Mouse (Mus musculus) kidney, adult 2 months (tissue): Measurements from ENCODE around the gene Raver1. TPM values are rescaled to one million over a fixed set of nuclear protein-coding genes. Genes with fewer than 3 reads are reported as not detected.

ENCODE experiments used
- DNase-seq: peaks from one replicate; pipeline ENCODE4 v3.0.0; 2021
- H3K27ac ChIP-seq: fragments of 200-500 bp; 2 replicates; pipeline ENCODE4 v1.5.1; 2012; ENCODE audit warnings: low read depth, low read length, control low read depth, inconsistent platforms; ENCODE audit not compliant: insufficient read depth
- H3K27me3 ChIP-seq: fragments of 200-500 bp; replicated peaks from 2 replicates; pipeline ENCODE4 v1.6.1; 2012; ENCODE audit warnings: mild to moderate bottlenecking, moderate library complexity, low read length, inconsistent platforms; ENCODE audit not compliant: control insufficient read depth, insufficient read depth
- H3K36me3 ChIP-seq: fragments of 200-500 bp; 2 replicates; pipeline ENCODE4 v1.6.1; 2012; ENCODE audit warnings: mild to moderate bottlenecking, moderate library complexity, low read length, inconsistent platforms; ENCODE audit not compliant: control insufficient read depth, insufficient read depth
- H3K4me1 ChIP-seq: fragments of 200-500 bp; 2 replicates; pipeline ENCODE4 v1.6.1; 2011; ENCODE audit warnings: low read length; ENCODE audit not compliant: control insufficient read depth, insufficient read depth
- H3K4me3 ChIP-seq: fragments of 200-500 bp; 2 replicates; pipeline ENCODE4 v1.5.1; 2011; ENCODE audit warnings: mild to moderate bottlenecking, low read depth, low read length, control low read depth; ENCODE audit not compliant: insufficient read depth
- CTCF ChIP-seq: fragments of 200-500 bp; conservative IDR thresholded peaks from 2 replicates; pipeline ENCODE4 v1.5.1; 2011; ENCODE audit warnings: low read depth, mild to moderate bottlenecking, control low read depth, low read length, moderate library complexity, mixed read lengths; ENCODE audit not compliant: insufficient read depth, insufficient read length
- POLR2A ChIP-seq: fragments of 200-500 bp; IDR thresholded peaks from one replicate; pipeline ENCODE4 v1.6.1; 2011; ENCODE audit warnings: low read depth, low read length, control low read depth
- WGBS: fragments of 180-500 bp; shearing (Covaris S2); methylation state at CpG from one replicate; pipeline ENCODE4 v1.1.7; 2018; 5-methylcytosine and 5-hydroxymethylcytosine counted together
- polyA plus RNA-seq: library from polyadenylated mRNA; depleted of rRNA; stranded (reverse); fragments of >200 nt; gene quantifications from 2 replicates; pipeline ENCODE4 v1.2.3, GENCODE M21; 2012

Raver1 gene
- polyA plus RNA-seq, 1 experiment: 45.8 TPM

DNA sequence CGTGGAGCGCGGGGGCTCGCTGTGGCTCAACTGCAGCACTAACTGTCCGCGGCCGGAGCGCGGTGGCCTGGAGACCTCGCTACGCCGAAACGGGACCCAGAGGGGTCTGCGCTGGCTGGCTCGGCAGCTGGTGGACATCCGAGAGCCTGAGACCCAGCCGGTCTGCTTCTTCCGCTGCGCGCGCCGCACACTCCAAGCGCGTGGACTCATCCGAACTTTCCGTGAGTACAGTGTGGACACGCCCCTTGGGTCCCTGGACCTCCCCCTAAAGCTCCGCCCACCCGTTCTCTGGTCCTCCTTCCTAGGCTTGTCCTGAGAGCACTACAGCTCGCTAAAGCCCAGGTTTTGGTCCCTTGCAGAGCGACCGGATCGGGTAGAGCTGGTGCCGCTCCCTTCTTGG is 58.7 kb downstream of the Raver1 start:
- WGBS: under 1% methylated on average over 34 of the region's 34 CpGs
- H3K36me3 ChIP-seq: no peaks in the 10 kb centered on the region
- H3K4me1 ChIP-seq: peaks cover 4% of the 10 kb centered on the region; the same call in 1 of the 2 replicates
- DNase-seq: peak; percentile 94
- H3K4me3 ChIP-seq: peak overlapping the region; percentile 61
- H3K27me3 ChIP-seq: no peaks in the 10 kb centered on the region; the same call in 1 of the 2 replicates
- no peak for TF ChIP-seq CTCF
- no peak for TF ChIP-seq POLR2A
- no peak overlapping the region for H3K27ac ChIP-seq

DNA sequence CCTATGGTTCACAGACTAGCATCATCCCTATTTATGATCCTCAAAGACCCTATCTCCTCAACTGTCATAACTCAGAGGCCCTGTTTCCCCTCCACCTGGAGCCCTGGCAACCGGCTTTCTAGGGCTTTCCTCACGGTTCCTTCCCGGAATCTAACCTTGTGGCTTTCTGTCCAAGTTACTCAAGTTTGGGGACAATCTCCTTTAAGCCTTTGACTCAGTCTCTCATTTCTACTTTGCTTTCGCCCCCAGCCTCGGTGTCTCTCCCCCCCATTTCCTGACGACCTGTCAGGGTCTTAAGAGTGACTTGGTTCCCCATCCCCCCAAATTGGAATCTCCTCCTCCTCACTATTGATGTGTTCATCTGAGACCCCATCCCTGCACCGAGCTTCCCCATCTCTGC is 59.3 kb downstream of the Raver1 start:
- Histone ChIP-seq H3K27ac (no peak overlapping the region), H3K4me1 (peaks cover 4% of the 10 kb centered on the region; the same call in 1 of the 2 replicates), H3K27me3 (no peaks in the 10 kb centered on the region; the same call in 1 of the 2 replicates), H3K36me3 (no peaks in the 10 kb centered on the region), H3K4me3 (no peak overlapping the region)
- no peak for DNase-seq
- TF ChIP-seq POLR2A (no peak), CTCF (no peak)
- 2% methylated on average over 7 of the region's 7 CpGs for WGBS

DNA sequence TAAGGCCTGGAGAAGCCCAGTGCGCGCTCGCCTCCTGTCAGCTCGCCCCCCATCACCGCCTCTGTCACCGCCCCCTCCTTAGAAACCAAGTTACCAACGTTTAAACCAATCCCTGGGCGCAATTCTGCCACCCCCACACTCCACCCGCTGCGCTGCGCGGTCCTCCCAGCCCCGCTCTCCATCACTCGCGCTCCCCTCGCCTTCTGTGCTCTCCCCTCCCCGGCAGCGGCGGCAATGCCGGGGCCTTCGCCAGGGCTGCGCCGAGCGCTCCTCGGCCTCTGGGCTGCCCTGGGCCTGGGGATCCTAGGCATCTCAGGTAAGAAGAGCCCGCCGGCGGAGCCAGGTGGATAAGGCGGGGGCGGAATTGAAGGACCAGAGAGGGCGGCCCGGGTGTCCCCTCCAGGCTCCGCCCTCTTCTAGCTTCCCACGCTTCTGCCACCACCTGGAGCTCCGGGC is 59.9 kb downstream of the Raver1 start, which contains the start of gene Icam5:
Gene Icam5, plus strand, starts transcription at position 178 of the 456 bp plus-strand sequence.
- under 1% methylated on average over 35 of the region's 35 CpGs for WGBS
- Histone ChIP-seq H3K4me1 (peaks cover 4% of the 10 kb centered on the region; the same call in 1 of the 2 replicates), H3K36me3 (no peaks in the 10 kb centered on the region), H3K4me3 (peak within 1 kb of the TSS; percentile 61), H3K27me3 (no peaks in the 10 kb centered on the region; the same call in 1 of the 2 replicates), H3K27ac (peak within 1 kb of the TSS; percentile 25; the same call in 1 of the 2 replicates)
- TF ChIP-seq POLR2A (no peak), CTCF (no peak)
- no peak for DNase-seq

DNA sequence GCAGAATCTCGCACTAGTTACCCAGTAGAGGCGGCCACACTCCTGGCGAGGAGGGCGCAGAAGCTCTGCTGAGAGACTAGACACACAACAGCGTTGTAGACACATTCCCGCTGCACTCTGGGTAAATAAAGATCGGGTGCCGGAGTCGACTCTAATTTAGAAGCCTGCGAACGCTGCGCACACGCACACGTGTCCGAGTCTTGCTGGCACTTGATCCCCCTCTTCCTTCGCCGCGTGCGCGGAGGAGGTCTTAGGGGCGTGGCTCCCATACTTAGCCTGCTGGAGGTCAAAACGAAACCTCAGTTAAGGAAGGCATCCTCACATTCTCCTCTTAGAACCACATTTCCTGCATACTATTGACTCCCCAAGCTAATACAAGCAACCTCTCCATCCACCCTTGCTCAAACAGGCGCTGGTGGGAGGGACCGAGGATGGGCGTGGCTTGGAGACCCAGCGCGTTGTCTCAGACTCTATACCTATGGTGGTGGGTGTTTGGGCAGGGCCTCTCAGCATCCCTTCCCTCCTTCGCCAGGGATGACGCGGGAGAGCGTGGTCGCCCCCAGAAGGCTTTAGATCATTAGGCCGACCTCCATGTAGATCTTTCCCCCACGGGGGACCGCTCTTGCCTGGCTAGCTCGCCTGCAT is 60.4 kb downstream of the Raver1 start:
- Histone ChIP-seq H3K4me1 (peaks cover 4% of the 10 kb centered on the region; the same call in 1 of the 2 replicates), H3K4me3 (peak overlapping the region; percentile 59), H3K27me3 (no peaks in the 10 kb centered on the region; the same call in 1 of the 2 replicates), H3K27ac (peak overlapping the region; percentile 25; the same call in 1 of the 2 replicates), H3K36me3 (no peaks in the 10 kb centered on the region)
- under 1% methylated on average over 36 of the region's 36 CpGs for WGBS
- DNase-seq: peak; percentile 64
- TF ChIP-seq POLR2A: no peak
- no peak for TF ChIP-seq CTCF

DNA sequence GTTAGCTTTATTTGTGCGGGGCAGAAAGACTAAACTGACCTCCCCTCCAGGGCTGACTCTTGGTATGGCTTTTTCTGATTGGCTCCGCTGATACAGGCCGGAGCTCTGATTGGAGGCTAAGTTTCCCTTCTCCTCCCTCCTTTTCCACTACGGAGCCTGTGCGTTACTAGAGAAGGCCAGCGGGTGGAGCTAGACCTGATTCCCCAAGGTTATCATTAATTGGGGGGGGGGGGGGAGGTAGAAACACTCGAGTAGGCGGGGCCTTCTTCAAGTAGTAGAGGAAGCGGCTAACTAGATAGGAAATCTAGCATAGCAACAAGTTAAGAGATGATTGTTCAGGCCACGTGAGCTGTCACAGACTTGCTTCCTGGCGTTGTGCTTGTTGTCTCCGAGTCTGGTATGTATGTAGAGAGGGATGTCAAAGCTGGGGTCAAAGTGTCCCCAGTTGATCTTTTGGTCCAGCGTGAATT is 61.0 kb downstream of the Raver1 start:
- DNase-seq: peak; percentile 95
- Histone ChIP-seq H3K27ac (peak overlapping the region; percentile 25; the same call in 1 of the 2 replicates), H3K4me1 (peaks cover 4% of the 10 kb centered on the region; the same call in 1 of the 2 replicates), H3K27me3 (no peaks in the 10 kb centered on the region; the same call in 1 of the 2 replicates), H3K36me3 (no peaks in the 10 kb centered on the region), H3K4me3 (peak overlapping the region; percentile 59)
- 0% methylated on average over 13 of the region's 13 CpGs for WGBS
- TF ChIP-seq CTCF: peak; percentile 63
- no peak for TF ChIP-seq POLR2A

DNA sequence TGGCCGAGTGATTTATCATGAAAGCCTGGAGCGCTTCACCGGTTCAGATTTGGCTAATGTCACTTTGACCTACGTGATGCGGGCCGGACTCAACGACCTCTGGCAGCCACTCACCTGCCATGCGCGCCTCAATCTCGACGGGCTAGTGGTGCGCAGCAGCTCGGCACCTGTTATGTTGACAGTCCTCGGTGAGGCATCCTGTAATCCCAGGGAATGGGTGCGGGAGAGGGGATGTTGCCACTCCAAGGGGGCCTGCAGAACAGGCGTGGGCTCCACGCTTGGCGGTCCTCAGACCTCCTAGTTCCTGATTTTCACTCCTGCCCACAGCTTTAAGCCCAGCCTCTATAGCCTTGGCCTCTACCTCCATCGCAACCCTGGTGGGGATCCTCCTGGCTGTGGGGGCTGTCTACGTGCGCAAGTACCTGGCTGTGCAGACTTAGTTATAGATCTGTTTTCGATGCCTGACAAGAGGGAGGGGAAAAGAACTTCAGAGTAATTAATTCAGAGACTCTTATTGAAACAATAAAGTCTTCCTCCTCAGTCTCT is 61.7 kb downstream of the Raver1 start:
- DNase-seq: peak; percentile 19
- no peak overlapping the region for H3K27ac ChIP-seq
- no peaks in the 10 kb centered on the region; the same call in 1 of the 2 replicates for H3K27me3 ChIP-seq
- TF ChIP-seq CTCF (no peak), POLR2A (no peak)
- H3K4me3 ChIP-seq: no peak overlapping the region
- WGBS: 34% methylated on average over 22 of the region's 22 CpGs
- no peaks in the 10 kb centered on the region for H3K36me3 ChIP-seq
- peaks cover 4% of the 10 kb centered on the region; the same call in 1 of the 2 replicates for H3K4me1 ChIP-seq
